Mouse (Mus musculus) liver, embryonic 14.5 days (tissue): ENCODE measurements around the gene Lat.

ENCODE experiments used
- CTCF ChIP-seq: IDR thresholded peaks from 2 replicates; pipeline ENCODE4 v1.5.1; 2016; ENCODE audit warnings: antibody characterized with exemption, low read depth, control low read depth
- EP300 ChIP-seq: IDR thresholded peaks from 2 replicates; pipeline ENCODE4 v1.6.1; 2016; ENCODE audit warnings: antibody characterized with exemption, low read depth

DNA sequence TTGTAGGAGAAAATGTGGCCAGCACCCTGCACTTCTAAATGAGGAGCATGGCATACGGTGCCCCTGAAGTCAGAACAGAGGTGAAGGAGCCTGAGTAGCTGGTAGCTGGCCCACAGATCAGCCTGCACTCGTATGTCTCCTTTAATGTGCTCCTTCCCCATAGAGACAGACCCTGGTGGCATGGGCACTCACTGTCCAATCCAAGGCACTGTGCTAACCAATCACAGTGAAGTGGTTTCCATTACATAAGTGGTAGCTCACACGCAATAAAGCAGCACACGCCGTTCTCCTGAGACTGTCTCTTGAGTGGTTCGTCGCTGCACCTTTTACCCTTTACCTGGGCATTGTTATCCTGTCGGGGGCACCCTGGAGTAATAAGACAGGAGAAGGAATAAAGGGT lies 55.1 kb downstream of the Lat start:
- no peak for TF ChIP-seq EP300
- no peak for TF ChIP-seq CTCF
